Mouse (Mus musculus) forebrain, embryonic 10.5 days (tissue): ENCODE data around the gene Spata2. TPM values are rescaled to one million over a fixed set of nuclear protein-coding genes. Genes with fewer than 3 reads are reported as not detected.

Source experiments
- DNase-seq: peaks from one replicate; pipeline ENCODE4 v3.0.0-alpha.2; 2017; ENCODE audit warnings: low spot score; ENCODE audit errors: extremely low spot score
- H3K27ac ChIP-seq: fragments of 300-500 bp; sonication (generic); 2 replicates; pipeline ENCODE4 v1.5.1; 2016; ENCODE audit warnings: mild to moderate bottlenecking
- H3K27me3 ChIP-seq: fragments of 300-500 bp; sonication (generic); 2 replicates; pipeline ENCODE4 v1.6.1; 2016; ENCODE audit warnings: mild to moderate bottlenecking; ENCODE audit not compliant: poor library complexity, severe bottlenecking
- H3K36me3 ChIP-seq: fragments of 300-500 bp; sonication (generic); replicated peaks from 2 replicates; pipeline ENCODE4 v1.6.1; 2016; ENCODE audit warnings: mild to moderate bottlenecking, moderate library complexity
- H3K4me1 ChIP-seq: fragments of 300-500 bp; sonication (generic); 2 replicates; pipeline ENCODE4 v1.6.1; 2016
- H3K4me3 ChIP-seq: fragments of 300-500 bp; sonication (generic); 2 replicates; pipeline ENCODE4 v1.5.1; 2016; ENCODE audit warnings: mild to moderate bottlenecking, moderate library complexity
- H3K9me3 ChIP-seq: fragments of 300-500 bp; sonication (generic); 2 replicates; pipeline ENCODE4 v1.6.1; 2016; ENCODE audit warnings: mild to moderate bottlenecking, moderate library complexity
- WGBS: fragments of 180-500 bp; shearing (Covaris S2); methylation state at CpG from one replicate; pipeline ENCODE4 v1.1.7; 2016; 5-methylcytosine and 5-hydroxymethylcytosine counted together
- polyA plus RNA-seq: library from polyadenylated mRNA; unstranded; fragments of >200 nt; fragmentation: Nextera tagmentation; extraction: Ambion mirVana; gene quantifications from 2 replicates; pipeline ENCODE4 v1.2.1, GENCODE M21; 2016

Gene Spata2
- polyA plus RNA-seq, 1 experiment from 2014 or later = 21.5 TPM

- 96% methylated on average over 7 of the region's 7 CpGs for WGBS
- H3K4me1 ChIP-seq = no peaks in the 10 kb centered on the region
- H3K9me3 ChIP-seq = no peaks in the 10 kb centered on the region
- no peak overlapping the region for H3K4me3 ChIP-seq
- peaks cover 94% of the 10 kb centered on the region for H3K36me3 ChIP-seq
- no peak for DNase-seq
- H3K27me3 ChIP-seq = no peaks in the 10 kb centered on the region
- peak overlapping the region; percentile 31; the same call in 1 of the 2 replicates for H3K27ac ChIP-seq
Observed at GRCm38 (mm10) chr2:167447207-167447606, 45.5 kb downstream of the Spata2 start.

DNA sequence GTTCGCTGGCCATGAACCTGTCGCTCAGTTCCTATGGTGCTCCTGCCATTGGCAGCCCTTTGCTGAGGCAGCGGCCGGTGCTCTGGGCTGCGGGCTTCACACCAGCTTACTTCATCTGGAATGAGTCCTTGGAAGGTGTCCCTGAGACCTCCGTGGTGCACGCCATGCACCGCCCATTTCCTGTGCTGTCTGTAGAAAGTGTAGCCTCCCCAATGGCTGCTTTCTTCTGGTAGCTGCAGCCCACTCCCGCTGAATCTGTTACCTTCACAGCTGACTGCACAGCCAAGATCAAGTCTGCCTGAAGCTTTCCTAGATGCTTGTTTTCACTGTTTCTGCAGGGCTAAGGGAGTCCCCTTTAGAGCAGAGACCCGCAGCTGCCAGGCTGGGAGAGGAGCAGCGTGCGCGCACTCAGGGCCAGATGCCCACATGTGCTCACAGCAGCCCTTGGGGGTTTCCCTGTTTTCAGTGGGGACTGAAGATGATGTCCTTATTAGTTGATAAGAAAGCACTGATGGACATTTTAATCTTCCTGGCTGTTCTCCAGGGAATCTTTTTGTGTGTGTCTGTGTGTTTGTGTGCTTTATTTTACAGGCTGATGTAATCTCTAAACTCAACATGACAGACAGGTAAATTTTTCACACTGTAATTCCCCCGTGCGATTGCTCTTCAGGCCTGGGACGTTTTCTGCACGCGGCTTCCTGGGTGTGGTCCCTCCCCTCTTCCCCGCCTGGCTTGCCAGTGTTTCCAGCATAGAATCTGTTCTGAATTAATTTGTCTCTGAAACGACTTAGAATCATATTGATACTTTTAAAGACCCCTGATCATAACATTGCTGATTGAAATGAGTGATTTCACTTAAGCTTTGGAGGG lies 46.5 kb downstream of the Spata2 start:
- H3K4me3 ChIP-seq = no peak overlapping the region
- no peaks in the 10 kb centered on the region for H3K27me3 ChIP-seq
- peaks cover 96% of the 10 kb centered on the region for H3K36me3 ChIP-seq
- no peaks in the 10 kb centered on the region for H3K4me1 ChIP-seq
- no peak for DNase-seq
- H3K27ac ChIP-seq = no peak overlapping the region
- WGBS = 91% methylated on average over 20 of the region's 20 CpGs
- no peaks in the 10 kb centered on the region for H3K9me3 ChIP-seq

- WGBS = 96% methylated on average over 4 of the region's 4 CpGs
- no peaks in the 10 kb centered on the region for H3K4me1 ChIP-seq
Observed at GRCm38 (mm10) chr2:167443411-167444193, 49.1 kb downstream of the Spata2 start.

DNA sequence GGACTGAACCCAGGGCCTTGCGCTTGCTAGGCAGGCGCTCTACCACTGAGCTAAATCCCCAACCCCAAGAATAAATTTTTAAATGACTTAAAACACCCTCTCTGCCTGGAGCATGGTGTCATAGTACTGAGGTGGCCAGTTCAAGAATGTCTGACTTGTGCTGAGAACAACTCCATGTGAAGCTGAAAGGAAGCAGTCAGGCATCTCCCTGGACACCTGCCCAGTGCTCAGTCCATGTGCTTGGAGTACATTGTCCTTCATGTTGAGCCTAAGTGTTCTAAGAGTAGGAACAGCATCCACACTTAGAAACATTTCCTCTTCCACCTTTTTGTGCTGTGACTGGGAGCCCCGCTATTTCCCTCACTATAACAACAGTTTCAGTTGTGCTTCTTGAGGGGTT lies 53.3 kb downstream of the Spata2 start:
- no peaks in the 10 kb centered on the region for H3K27me3 ChIP-seq
- H3K9me3 ChIP-seq = no peaks in the 10 kb centered on the region
- no peaks in the 10 kb centered on the region for H3K4me1 ChIP-seq
- WGBS = 95% methylated on average over 3 of the region's 3 CpGs
- no peak overlapping the region for H3K27ac ChIP-seq
- no peak for DNase-seq
- H3K4me3 ChIP-seq = no peak overlapping the region
- H3K36me3 ChIP-seq = peaks cover 96% of the 10 kb centered on the region

More at GRCm38 (mm10) chr2:167443411-167444193, 49.1 kb downstream of the Spata2 start:
- Histone ChIP-seq H3K27ac (no peak overlapping the region), H3K4me3 (no peak overlapping the region), H3K9me3 (no peaks in the 10 kb centered on the region), H3K36me3 (peaks cover 96% of the 10 kb centered on the region), H3K27me3 (no peaks in the 10 kb centered on the region)
- DNase-seq = no peak

GRCm38 (mm10) chr2:167436371-167436770 lies 56.3 kb downstream of the Spata2 start:
- 96% methylated on average over 5 of the region's 5 CpGs for WGBS
- no peak for DNase-seq
- H3K27ac ChIP-seq = no peak overlapping the region
- H3K36me3 ChIP-seq = peaks cover 92% of the 10 kb centered on the region
- H3K27me3 ChIP-seq = no peaks in the 10 kb centered on the region
- H3K9me3 ChIP-seq = no peaks in the 10 kb centered on the region
- H3K4me1 ChIP-seq = no peaks in the 10 kb centered on the region
- no peak overlapping the region for H3K4me3 ChIP-seq

- Histone ChIP-seq H3K27ac (no peak overlapping the region), H3K4me3 (no peak overlapping the region), H3K36me3 (peaks cover 90% of the 10 kb centered on the region), H3K9me3 (no peaks in the 10 kb centered on the region), H3K4me1 (no peaks in the 10 kb centered on the region), H3K27me3 (no peaks in the 10 kb centered on the region)
- 95% methylated on average over 2 of the region's 2 CpGs for WGBS
- no peak for DNase-seq
Observed at GRCm38 (mm10) chr2:167435631-167436030, 57.1 kb downstream of the Spata2 start.

DNA sequence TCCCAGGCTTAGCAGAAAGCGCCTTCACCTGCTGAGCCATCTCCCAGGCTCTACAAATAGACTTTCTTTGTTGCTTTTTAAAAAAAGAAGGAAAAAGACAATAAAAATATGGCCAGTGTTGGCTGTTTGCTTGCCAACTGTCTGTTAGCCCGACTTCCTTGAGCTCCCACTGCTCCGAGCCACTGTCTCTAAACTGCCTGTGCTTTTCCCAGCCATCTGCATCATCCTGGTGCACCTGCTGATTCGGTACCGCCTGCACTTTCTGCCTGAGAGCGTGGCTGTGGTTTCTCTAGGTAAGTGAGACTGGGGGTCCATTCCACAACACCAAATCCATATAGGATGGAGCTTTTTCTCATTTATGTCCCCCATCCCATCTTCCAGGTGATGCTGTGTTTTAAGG lies 58.1 kb downstream of the Spata2 start:
- WGBS = 96% methylated on average over 6 of the region's 6 CpGs
- Histone ChIP-seq H3K36me3 (peaks cover 90% of the 10 kb centered on the region), H3K4me3 (no peak overlapping the region), H3K4me1 (no peaks in the 10 kb centered on the region), H3K27ac (no peak overlapping the region), H3K9me3 (no peaks in the 10 kb centered on the region), H3K27me3 (no peaks in the 10 kb centered on the region)
- DNase-seq = no peak

GRCm38 (mm10) chr2:167431418-167431776 lies 61.3 kb downstream of the Spata2 start:
- no peak for DNase-seq
- Histone ChIP-seq H3K9me3 (no peaks in the 10 kb centered on the region), H3K4me3 (no peak overlapping the region), H3K27me3 (no peaks in the 10 kb centered on the region), H3K27ac (peak overlapping the region; percentile 58), H3K36me3 (peaks cover 91% of the 10 kb centered on the region), H3K4me1 (no peaks in the 10 kb centered on the region)
- WGBS = 83% methylated on average over 7 of the region's 7 CpGs

Other genes with a start within 250 kb of the Spata2 start
- 6.0 and 7.3 TPM in 2 replicates for gene B4galt5, start 143.7 kb downstream of the Spata2 start, polyA plus RNA-seq
- 24.0 and 24.4 TPM in 2 replicates for gene Slc9a8, start 71.2 kb downstream of the Spata2 start, polyA plus RNA-seq
- 136 and 137 TPM in 2 replicates for gene Rnf114, start 242 bp downstream of the Spata2 start, polyA plus RNA-seq
- 40.4 and 46.9 TPM in 2 replicates for gene Snai1, start 45.3 kb upstream of the Spata2 start, polyA plus RNA-seq
- 414 and 416 TPM in 2 replicates for gene Ube2v1, start 139.2 kb upstream of the Spata2 start, polyA plus RNA-seq
- 2.7 and 4.9 TPM in 2 replicates for gene Gm20431, start 168.6 kb upstream of the Spata2 start, polyA plus RNA-seq
- 0.33 and 0.44 TPM in 2 replicates for gene Cebpb, start 196.0 kb upstream of the Spata2 start, polyA plus RNA-seq
- 31.5 and 34.2 TPM in 2 replicates for gene Tmem189, start 196.9 kb upstream of the Spata2 start, polyA plus RNA-seq